Mouse (Mus musculus) kidney, adult 2 months (tissue): ENCODE results near the gene Spaca5. TPM values are rescaled to one million over a fixed set of nuclear protein-coding genes. Genes with fewer than 3 reads are reported as not detected.

Experiments
- DNase-seq: peaks from one replicate; pipeline ENCODE4 v3.0.0; 2021
- H3K27ac ChIP-seq: fragments of 200-500 bp; 2 replicates; pipeline ENCODE4 v1.5.1; 2012; ENCODE audit warnings: low read depth, low read length, control low read depth, inconsistent platforms; ENCODE audit not compliant: insufficient read depth
- H3K27me3 ChIP-seq: fragments of 200-500 bp; replicated peaks from 2 replicates; pipeline ENCODE4 v1.6.1; 2012; ENCODE audit warnings: mild to moderate bottlenecking, moderate library complexity, low read length, inconsistent platforms; ENCODE audit not compliant: control insufficient read depth, insufficient read depth
- H3K36me3 ChIP-seq: fragments of 200-500 bp; 2 replicates; pipeline ENCODE4 v1.6.1; 2012; ENCODE audit warnings: mild to moderate bottlenecking, moderate library complexity, low read length, inconsistent platforms; ENCODE audit not compliant: control insufficient read depth, insufficient read depth
- H3K4me1 ChIP-seq: fragments of 200-500 bp; 2 replicates; pipeline ENCODE4 v1.6.1; 2011; ENCODE audit warnings: low read length; ENCODE audit not compliant: control insufficient read depth, insufficient read depth
- H3K4me3 ChIP-seq: fragments of 200-500 bp; 2 replicates; pipeline ENCODE4 v1.5.1; 2011; ENCODE audit warnings: mild to moderate bottlenecking, low read depth, low read length, control low read depth; ENCODE audit not compliant: insufficient read depth
- CTCF ChIP-seq: fragments of 200-500 bp; conservative IDR thresholded peaks from 2 replicates; pipeline ENCODE4 v1.5.1; 2011; ENCODE audit warnings: low read depth, mild to moderate bottlenecking, control low read depth, low read length, moderate library complexity, mixed read lengths; ENCODE audit not compliant: insufficient read depth, insufficient read length
- POLR2A ChIP-seq: fragments of 200-500 bp; IDR thresholded peaks from one replicate; pipeline ENCODE4 v1.6.1; 2011; ENCODE audit warnings: low read depth, low read length, control low read depth
- WGBS: fragments of 180-500 bp; shearing (Covaris S2); methylation state at CpG from one replicate; pipeline ENCODE4 v1.1.7; 2018; 5-methylcytosine and 5-hydroxymethylcytosine counted together
- polyA plus RNA-seq: library from polyadenylated mRNA; depleted of rRNA; stranded (reverse); fragments of >200 nt; gene quantifications from 2 replicates; pipeline ENCODE4 v1.2.3, GENCODE M21; 2012; rRNA removed

Spaca5 gene
- polyA plus RNA-seq, 1 experiment: not detected

DNA sequence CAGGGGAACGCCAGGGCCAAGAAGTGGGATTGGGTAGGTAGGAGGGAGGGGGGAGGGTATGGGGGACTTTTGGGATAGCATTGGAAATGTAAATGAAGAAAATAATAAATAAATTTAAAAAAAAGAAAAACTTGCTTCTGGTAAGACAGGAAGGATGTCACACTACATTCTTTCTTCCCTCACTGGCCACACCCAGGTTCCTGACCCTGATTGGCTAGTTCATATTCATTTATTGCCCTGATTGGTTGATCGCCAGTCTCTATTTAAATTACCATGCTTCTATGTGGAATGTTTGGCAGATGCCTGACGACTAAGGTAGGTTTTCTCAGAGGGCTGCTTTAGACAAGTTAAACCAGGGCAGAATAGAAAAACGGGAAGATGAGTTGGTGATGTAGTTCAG is 47.3 kb downstream of the Spaca5 start, which contains the start of gene Ssxa1:
TSS of gene Ssxa1 (plus strand) at position 301 of the 400 bp plus-strand sequence.
- Histone ChIP-seq H3K36me3 (no peaks in the 10 kb centered on the region), H3K27me3 (no peaks in the 10 kb centered on the region), H3K4me3 (no peak within 1 kb of the TSS), H3K27ac (no peak within 1 kb of the TSS), H3K4me1 (no peaks in the 10 kb centered on the region)
- TF ChIP-seq POLR2A (no peak), CTCF (no peak)
- DNase-seq: no peak
- 84% methylated on average over 4 of the region's 4 CpGs for WGBS

Other genes with a start within 250 kb of the Spaca5 start
- 2.0 and 2.4 TPM in 2 replicates for gene Timp1, start 198.2 kb upstream of the Spaca5 start, polyA plus RNA-seq
- gene Syn1, start 147.4 kb upstream of the Spaca5 start, polyA plus RNA-seq: 0.16 and 0.69 TPM in 2 replicates
- gene Cfp, start 136.9 kb upstream of the Spaca5 start, polyA plus RNA-seq: 8.6 and 11.0 TPM in 2 replicates
- 7.8 and 9.9 TPM in 2 replicates for gene Elk1, start 117.8 kb upstream of the Spaca5 start, polyA plus RNA-seq
- gene Uxt, start 106.4 kb upstream of the Spaca5 start, polyA plus RNA-seq: 24.7 and 32.7 TPM in 2 replicates
- gene Zfp182, start 6.1 kb upstream of the Spaca5 start, polyA plus RNA-seq: 0.52 and 0.72 TPM in 2 replicates
- 0.07 and 0.11 TPM in 2 replicates for gene Zfp300, start 21.1 kb downstream of the Spaca5 start, polyA plus RNA-seq
- not detected in 2 replicates for gene Ssxa1, start 47.4 kb downstream of the Spaca5 start, polyA plus RNA-seq
- not detected in 2 replicates for gene Gm21876, start 107.2 kb downstream of the Spaca5 start, polyA plus RNA-seq